Comparison of ENCODE assay signal across 8 mouse cellular contexts in genomic region chr19:9992011-9992958, GRCm38 (mm10). TPM values are rescaled to one million over a fixed set of nuclear protein-coding genes. Genes with fewer than 3 reads are reported as not detected.
DNase-seq lines count a peak whose midpoint lies in the region; ATAC-seq lines count a peak whose summit lies in the region.

No protein-coding gene starts in this region.

- H3K27me3 ChIP-seq in liver, embryonic 13.5 days, result 0 out of 2 replicates have a peak, but pooled peaks cover under 1% of the 10 kb centered on the region

- WGBS in liver, embryonic 13.5 days (ENCODE audit: insufficient replicate concordance), result 47% methylated on average over 26 of the region's 26 CpGs

- H3K9ac ChIP-seq in liver, embryonic 13.5 days, result peak overlapping the region; percentile 42; the same call in 1 of the 2 replicates

- DNase-seq in cerebellum, adult 9-11 months, result peak; percentile 36
- DNase-seq in cerebellum, adult 11 months, result no peak
- peak; percentile 18 for DNase-seq in ovary, postnatal 36 days (ENCODE audit: low spot score)
- no peak for DNase-seq in ovary, postnatal 10 days (ENCODE audit: low spot score)
- no peak for DNase-seq in liver, embryonic 13.5 days
- DNase-seq in testis, postnatal 10 days (ENCODE audit: low spot score), result peak; percentile 51

- H3K9me3 ChIP-seq in liver, embryonic 13.5 days (replicated peaks), result no peaks in the 10 kb centered on the region

- H3K4me3 ChIP-seq in liver, embryonic 13.5 days (replicated peaks), result peak overlapping the region; percentile 35; the same call in 1 of the 2 replicates

- H3K4me1 ChIP-seq in liver, embryonic 13.5 days (replicated peaks), result peaks cover 65% of the 10 kb centered on the region

- peak overlapping the region; percentile 57 for H3K4me2 ChIP-seq in liver, embryonic 13.5 days

- H3K27ac ChIP-seq in liver, embryonic 13.5 days, result no peak overlapping the region

- H3K36me3 ChIP-seq in liver, embryonic 13.5 days, result no peaks in the 10 kb centered on the region

- 0 out of 2 replicates have a peak, but pooled peaks have one; percentile 1 for ATAC-seq in liver, embryonic 13.5 days (ENCODE audit: low read depth)
- ATAC-seq in erythroid progenitor cell, adult 5-6 weeks (replicated peaks; ENCODE audit: low FRiP score, poor library complexity, severe bottlenecking), result no peak
- ATAC-seq in granulocyte monocyte progenitor cell, adult 5-6 weeks (replicated peaks; ENCODE audit: poor library complexity, severe bottlenecking), result no peak

RNA-seq across cellular contexts. Expression of gene Best1, which starts 9.1 kb away (rescaled TPM):
- 0.17 and 0.20 TPM in 2 replicates for polyA plus RNA-seq in liver, embryonic 13.5 days (2015; fragmentation: Nextera tagmentation; extraction: Ambion mirVana)
- total RNA-seq in erythroid progenitor cell, adult 5-6 weeks (2015; ENCODE audit: low replicate concordance), result not detected in 2 replicates
- total RNA-seq in erythroid progenitor cell, adult 5-6 weeks (2017; ENCODE audit: low replicate concordance), result not detected in 2 replicates
- not detected in 2 replicates for total RNA-seq in granulocyte monocyte progenitor cell, adult 5-6 weeks (2014; fragmentation: Nextera tagmentation)
- total RNA-seq in granulocyte monocyte progenitor cell, adult 5-6 weeks (2017), result 0.09 TPM in 1 of 2 replicates, not detected in the other

RNA-seq across cellular contexts. Expression of gene Rab3il1, which starts 9.2 kb away (rescaled TPM):
- 196 and 207 TPM in 2 replicates for polyA plus RNA-seq in liver, embryonic 13.5 days (2015; fragmentation: Nextera tagmentation; extraction: Ambion mirVana)
- total RNA-seq in erythroid progenitor cell, adult 5-6 weeks (2015; ENCODE audit: low replicate concordance), result 252 and 262 TPM in 2 replicates
- total RNA-seq in erythroid progenitor cell, adult 5-6 weeks (2017; ENCODE audit: low replicate concordance), result 345 and 413 TPM in 2 replicates
- 3.7 and 8.2 TPM in 2 replicates for total RNA-seq in granulocyte monocyte progenitor cell, adult 5-6 weeks (2014; fragmentation: Nextera tagmentation)
- 1.9 and 2.8 TPM in 2 replicates for total RNA-seq in granulocyte monocyte progenitor cell, adult 5-6 weeks (2017)

RNA-seq across cellular contexts. Expression of gene Fth1, which starts 11.9 kb away (rescaled TPM):
- polyA plus RNA-seq in liver, embryonic 13.5 days (2015; fragmentation: Nextera tagmentation; extraction: Ambion mirVana), result 5,062 and 5,153 TPM in 2 replicates
- 2,541 and 2,855 TPM in 2 replicates for total RNA-seq in erythroid progenitor cell, adult 5-6 weeks (2015; ENCODE audit: low replicate concordance)
- 1,910 and 2,502 TPM in 2 replicates for total RNA-seq in erythroid progenitor cell, adult 5-6 weeks (2017; ENCODE audit: low replicate concordance)
- total RNA-seq in granulocyte monocyte progenitor cell, adult 5-6 weeks (2014; fragmentation: Nextera tagmentation), result 806 and 810 TPM in 2 replicates
- 350 and 359 TPM in 2 replicates for total RNA-seq in granulocyte monocyte progenitor cell, adult 5-6 weeks (2017)

RNA-seq across cellular contexts. Expression of gene Fads3, which starts 49.1 kb away (rescaled TPM):
- polyA plus RNA-seq in liver, embryonic 13.5 days (2015; fragmentation: Nextera tagmentation; extraction: Ambion mirVana), result 5.3 and 7.3 TPM in 2 replicates
- 15.5 and 16.3 TPM in 2 replicates for total RNA-seq in erythroid progenitor cell, adult 5-6 weeks (2015; ENCODE audit: low replicate concordance)
- 9.4 and 12.6 TPM in 2 replicates for total RNA-seq in erythroid progenitor cell, adult 5-6 weeks (2017; ENCODE audit: low replicate concordance)
- total RNA-seq in granulocyte monocyte progenitor cell, adult 5-6 weeks (2014; fragmentation: Nextera tagmentation), result 0.38 and 0.97 TPM in 2 replicates
- total RNA-seq in granulocyte monocyte progenitor cell, adult 5-6 weeks (2017), result 0.22 and 1.4 TPM in 2 replicates

Comparison
In these comparisons a context has a peak if more than half of its experiments do, and no peak if none do; other contexts are left out.
1. DNase-seq: peak in cerebellum, adult 9-11 months (single experiment), ovary, postnatal 36 days (single experiment) and testis, postnatal 10 days (single experiment); none in cerebellum, adult 11 months (single experiment), ovary, postnatal 10 days (single experiment) and liver, embryonic 13.5 days (single experiment).
2. RNA of gene Rab3il1, which starts 9.2 kb away (total RNA-seq): 252 to 413 TPM in erythroid progenitor cell, adult 5-6 weeks; 1.9 to 8.2 TPM in granulocyte monocyte progenitor cell, adult 5-6 weeks; every median in the first group is over 10 times any median in the second.